Mouse (Mus musculus): ENCODE data around the gene Med13l.

The Med13l gene

GRCm38 (mm10) chr5:118693996-118694395 lies 133.5 kb downstream of the Med13l start:
- DNase-seq (ENCODE audit: low read depth): no peak

- no peak for DNase-seq (ENCODE audit: low read depth)
Observed at GRCm38 (mm10) chr5:118697073-118697472, 136.6 kb downstream of the Med13l start.

- DNase-seq (ENCODE audit: low read depth): no peak
Observed at GRCm38 (mm10) chr5:118700978-118701377, 140.5 kb downstream of the Med13l start.

- DNase-seq (ENCODE audit: low read depth): no peak
Observed at GRCm38 (mm10) chr5:118702674-118703073, 142.2 kb downstream of the Med13l start.

DNA sequence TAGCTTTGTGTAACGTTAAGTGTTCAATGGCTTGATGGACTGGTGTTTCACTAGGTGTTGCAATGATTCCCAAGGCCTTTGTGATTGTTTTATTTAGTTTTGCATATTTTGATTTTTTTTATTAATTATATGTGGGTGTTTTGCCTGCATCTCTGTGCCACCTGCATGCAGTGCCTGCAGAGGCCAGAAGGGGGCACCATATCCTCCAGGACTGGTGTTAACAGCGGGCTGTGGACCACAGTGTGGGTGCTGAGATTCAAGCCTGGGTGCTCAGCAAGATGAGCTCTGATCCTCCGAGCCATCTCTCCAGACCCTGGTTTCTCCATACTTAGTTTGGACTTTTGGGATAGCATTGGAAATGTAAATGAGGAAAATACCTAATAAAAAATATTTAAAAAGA lies 143.7 kb downstream of the Med13l start:
- peak; percentile 26 for DNase-seq (ENCODE audit: low read depth)

DNA sequence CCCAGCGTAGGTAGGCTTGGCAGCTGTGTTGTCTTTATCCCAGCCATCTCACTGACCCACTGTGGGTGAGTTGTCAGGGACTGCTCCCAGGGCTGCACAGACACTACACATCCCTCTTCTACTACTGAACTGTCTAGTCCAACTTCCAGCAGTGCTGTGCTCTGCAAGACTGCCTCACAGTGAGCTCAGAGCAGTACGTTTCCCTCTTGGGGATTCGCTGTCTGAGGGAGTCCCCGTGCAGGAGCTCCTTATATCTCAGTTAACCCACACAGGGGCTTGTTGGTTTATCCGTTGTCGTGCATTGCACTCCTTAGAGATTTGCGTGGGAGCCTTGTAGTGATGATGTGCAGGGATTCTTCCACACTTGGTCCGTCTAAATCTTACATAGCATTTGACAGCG lies 144.5 kb downstream of the Med13l start:
- DNase-seq (ENCODE audit: low read depth): no peak

GRCm38 (mm10) chr5:118706009-118706408 lies 145.5 kb downstream of the Med13l start:
- DNase-seq (ENCODE audit: low read depth): no peak

GRCm38 (mm10) chr5:118706414-118706813 lies 145.9 kb downstream of the Med13l start:
- DNase-seq (ENCODE audit: low read depth): no peak

DNA sequence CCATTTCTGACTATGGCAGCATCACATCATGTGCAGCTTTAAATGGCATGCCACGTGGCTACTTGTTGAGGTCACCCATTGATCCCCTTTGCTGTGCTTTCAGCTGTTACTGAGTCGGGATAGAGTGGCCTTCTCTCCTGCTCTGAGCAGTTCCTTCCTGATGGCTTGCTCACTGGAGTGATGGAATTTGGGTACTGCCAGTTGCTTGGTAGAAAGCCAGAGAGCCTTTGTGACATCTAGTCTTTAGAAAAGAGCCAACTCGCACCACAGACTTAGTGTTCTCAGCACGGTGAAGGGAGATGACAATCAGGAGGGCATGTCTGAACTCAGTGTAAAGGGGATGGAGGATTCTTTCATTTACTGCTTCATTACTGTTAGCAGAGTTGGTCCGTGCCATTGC lies 147.0 kb downstream of the Med13l start:
- DNase-seq (ENCODE audit: low read depth): no peak

DNA sequence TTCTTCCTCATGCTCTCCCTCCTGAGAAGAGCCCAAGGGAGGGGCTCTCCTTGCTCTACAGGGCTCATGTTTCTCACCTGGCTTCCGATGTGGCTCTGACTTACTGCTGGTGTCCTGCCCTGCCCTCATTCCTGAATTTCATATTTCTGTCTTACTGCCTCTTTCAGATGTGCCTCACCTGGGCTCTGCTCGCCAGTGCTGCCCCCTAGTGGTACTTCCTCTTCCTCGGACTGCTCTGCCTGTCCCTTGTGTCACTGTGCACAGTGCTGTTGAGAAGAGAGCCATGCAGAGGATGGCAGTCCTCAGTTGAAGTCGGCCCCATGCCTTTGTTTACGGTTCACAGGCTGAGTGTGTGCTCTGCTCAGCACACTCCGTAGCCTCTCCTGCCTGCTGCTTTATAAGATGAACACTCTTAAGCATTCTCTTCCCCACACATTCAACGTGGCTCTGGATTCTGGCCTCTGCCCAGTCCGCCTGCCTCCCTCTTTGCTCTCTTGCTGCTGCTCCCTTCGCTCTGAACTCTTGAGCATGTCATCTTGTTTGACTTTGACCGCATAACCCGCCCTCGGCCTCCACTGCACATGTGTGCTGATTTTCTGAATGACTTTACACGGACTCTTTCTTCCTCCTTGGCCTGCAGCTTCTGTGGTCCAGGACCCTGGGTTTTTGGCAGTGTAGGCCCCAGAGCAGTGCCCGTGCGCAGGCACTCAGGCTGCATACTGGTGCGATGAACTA lies 147.9 kb downstream of the Med13l start:
- peak; percentile 48 for DNase-seq (ENCODE audit: low read depth)

GRCm38 (mm10) chr5:118709847-118710251 lies 149.4 kb downstream of the Med13l start:
- no peak for DNase-seq (ENCODE audit: low read depth)

DNA sequence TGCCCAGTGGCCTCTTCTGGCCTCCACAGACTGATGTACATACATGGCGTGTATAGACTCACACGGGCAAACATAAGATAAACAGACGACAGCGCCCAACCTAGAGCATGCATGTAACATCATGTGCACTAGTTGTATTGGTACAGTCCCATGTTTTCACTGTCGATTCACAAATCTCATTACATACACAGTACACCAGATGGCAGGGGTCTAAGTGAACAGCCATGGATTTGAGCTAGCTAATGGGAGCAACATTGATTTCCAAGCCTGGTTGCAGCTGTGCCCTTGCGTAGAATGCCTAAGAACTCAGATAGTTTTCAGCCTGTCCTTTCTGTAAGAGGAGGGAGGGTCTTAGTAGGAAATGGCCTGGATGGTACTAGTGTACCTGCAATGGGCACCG lies 155.0 kb downstream of the Med13l start:
- no peak for DNase-seq (ENCODE audit: low read depth)

DNA sequence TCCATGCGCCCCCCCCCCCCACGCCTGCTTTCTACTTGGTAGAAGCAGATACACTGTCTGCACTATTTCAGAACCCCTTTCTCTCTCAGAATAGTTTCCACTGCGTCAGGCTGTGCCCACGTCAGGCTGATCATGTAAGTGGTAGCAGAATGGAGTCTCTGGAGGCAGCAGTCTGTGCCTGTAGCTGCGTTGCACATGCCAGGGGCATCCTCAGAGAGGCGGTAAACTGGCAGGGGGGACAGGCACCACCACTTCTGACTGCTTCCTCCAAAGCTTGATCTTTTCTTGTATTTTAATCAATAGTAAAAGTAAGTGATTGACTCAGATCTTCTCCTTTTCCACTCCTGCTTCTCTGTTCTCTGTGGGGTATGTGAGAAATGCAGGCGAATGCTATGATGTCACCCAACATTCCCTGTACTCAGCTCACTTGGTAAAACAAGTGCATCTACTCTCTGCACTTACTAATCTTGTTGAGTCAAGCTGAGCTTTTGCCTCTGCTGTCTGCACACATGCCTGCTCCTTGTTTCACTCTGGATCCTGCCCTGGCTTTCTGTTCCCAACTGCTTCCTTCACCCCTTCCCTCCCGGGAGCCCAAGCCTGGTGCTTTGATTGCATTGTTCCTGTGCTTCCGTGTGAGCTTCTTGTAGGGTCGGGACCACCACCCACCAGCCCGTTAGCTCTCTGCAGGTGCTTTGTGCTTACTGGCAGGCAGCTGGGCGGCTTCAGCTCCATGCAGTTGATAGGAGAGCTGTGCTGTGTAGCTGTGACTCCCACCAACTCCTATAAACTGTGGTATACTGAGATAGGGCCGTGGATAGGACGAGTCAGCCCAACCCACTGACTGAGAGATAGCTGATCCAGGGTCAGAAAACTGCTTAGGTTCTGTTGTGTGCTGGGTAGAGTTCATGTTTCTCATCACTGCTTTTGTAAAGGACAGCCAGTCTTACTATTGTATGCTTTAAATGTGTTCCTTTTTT lies 156.1 kb downstream of the Med13l start:
- DNase-seq (ENCODE audit: low read depth): no peak

DNA sequence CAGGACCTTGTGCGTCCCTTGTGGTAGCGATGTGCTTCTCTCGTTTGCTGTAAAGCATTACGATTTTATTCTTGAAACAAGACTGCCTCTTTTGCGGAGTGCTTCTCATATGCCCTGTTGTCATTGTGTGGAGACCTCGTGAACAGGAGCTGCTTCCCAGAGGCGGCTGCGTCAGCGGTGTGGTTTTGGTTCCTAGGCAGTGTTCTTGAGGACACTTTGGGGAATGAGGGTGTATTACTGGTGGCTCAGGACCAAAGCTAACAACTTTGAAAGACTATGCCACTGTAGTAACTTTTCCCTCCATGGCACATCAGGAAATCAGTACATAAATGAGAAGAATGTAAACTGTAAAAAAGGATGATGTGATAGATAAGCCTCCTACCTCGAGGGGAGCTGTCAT lies 157.0 kb downstream of the Med13l start:
- no peak for DNase-seq (ENCODE audit: low read depth)

- no peak for DNase-seq (ENCODE audit: low read depth)
Observed at GRCm38 (mm10) chr5:118718070-118718469, 157.6 kb downstream of the Med13l start.

GRCm38 (mm10) chr5:118721416-118721815 lies 160.9 kb downstream of the Med13l start:
- DNase-seq (ENCODE audit: low read depth): no peak

GRCm38 (mm10) chr5:118721848-118722247 lies 161.4 kb downstream of the Med13l start:
- DNase-seq (ENCODE audit: low read depth): no peak

- DNase-seq (ENCODE audit: low read depth): no peak
Observed at GRCm38 (mm10) chr5:118722456-118722855, 162.0 kb downstream of the Med13l start.

DNA sequence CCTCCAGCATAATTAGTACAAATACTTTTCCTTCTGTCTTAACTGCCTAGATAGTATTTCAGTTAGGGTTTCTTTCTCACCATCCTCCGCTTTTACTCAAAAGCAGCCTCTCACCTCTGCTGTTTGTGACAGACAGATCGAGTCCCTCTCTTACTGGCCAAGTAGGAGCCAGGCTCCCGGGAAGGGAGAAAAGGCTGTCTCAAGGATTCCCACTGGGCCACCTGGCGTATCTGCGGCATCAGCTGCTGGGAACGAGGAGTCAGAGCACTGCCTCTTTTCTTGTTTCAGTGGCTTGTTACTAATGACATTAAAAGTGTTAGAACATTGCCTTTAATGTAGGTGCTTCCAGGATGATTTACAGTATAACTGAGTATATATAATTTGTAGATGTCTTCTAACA lies 164.9 kb downstream of the Med13l start:
- DNase-seq (ENCODE audit: low read depth): no peak

GRCm38 (mm10) chr5:118725886-118726505 lies 165.5 kb downstream of the Med13l start:
- DNase-seq (ENCODE audit: low read depth): no peak

DNA sequence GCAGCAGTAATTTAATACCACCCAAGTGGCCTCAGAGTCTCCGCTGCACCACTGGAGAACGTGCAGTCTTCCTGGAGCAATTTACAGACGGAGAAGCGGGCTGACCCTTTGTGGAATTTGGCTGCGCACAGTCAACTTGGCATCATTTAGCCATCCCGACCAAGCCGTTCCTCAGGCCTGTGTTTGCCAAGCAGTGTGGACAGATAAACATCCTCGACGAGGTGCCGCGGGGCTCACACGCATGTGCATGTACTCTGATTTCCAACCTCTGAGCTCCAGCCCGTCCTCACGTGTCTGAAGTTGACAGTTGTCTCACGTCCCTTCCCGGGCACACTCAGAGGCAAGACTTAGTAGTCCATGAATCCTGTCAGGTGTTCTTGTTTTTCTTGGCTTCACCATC lies 166.9 kb downstream of the Med13l start:
- DNase-seq (ENCODE audit: low read depth): no peak

DNA sequence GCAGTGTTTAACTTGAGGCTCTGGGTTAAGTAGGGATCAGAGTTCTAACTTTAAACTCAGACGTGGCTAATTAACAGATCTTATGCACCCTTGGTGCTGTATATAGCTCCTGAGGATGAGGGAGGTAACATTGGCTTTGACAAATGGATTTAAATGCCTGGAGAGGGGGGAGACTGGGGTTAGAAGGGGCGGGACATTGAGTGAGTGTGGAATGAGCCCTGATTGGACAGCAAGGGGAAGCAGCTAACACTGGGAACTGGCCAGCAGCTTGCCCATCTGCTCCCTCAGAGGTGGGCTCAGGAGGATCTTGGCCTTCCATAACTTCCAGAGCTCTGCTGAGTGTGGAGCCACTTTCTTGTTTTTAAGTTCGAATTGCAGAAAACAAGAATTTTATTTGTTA lies 171.7 kb downstream of the Med13l start:
- DNase-seq (ENCODE audit: low read depth): no peak

- no peak for DNase-seq (ENCODE audit: low read depth)
Observed at GRCm38 (mm10) chr5:118732651-118733050, 172.2 kb downstream of the Med13l start.
